Mouse (Mus musculus) ES-Bruce4 (cell line): ENCODE data around the gene Phkb. TPM values are rescaled to one million over a fixed set of nuclear protein-coding genes. Genes with fewer than 3 reads are reported as not detected.

ENCODE experiments used
- H3K27ac ChIP-seq: 2 replicates; pipeline ENCODE4 v1.5.1; 2012; ENCODE audit warnings: low read length, inconsistent platforms; ENCODE audit not compliant: insufficient read depth
- H3K27me3 ChIP-seq: 2 replicates; pipeline ENCODE4 v1.6.1; 2012; ENCODE audit warnings: mild to moderate bottlenecking, low read length, inconsistent platforms; ENCODE audit not compliant: control insufficient read depth, poor library complexity, insufficient read depth, severe bottlenecking
- H3K36me3 ChIP-seq: 2 replicates; pipeline ENCODE4 v1.6.1; 2012; ENCODE audit warnings: inconsistent platforms, mild to moderate bottlenecking, low read length, moderate library complexity; ENCODE audit not compliant: control insufficient read depth, poor library complexity, insufficient read depth, severe bottlenecking
- H3K4me1 ChIP-seq: one replicate; pipeline ENCODE4 v1.8.1; 2011; ENCODE audit warnings: low read length; ENCODE audit not compliant: control insufficient read depth, insufficient read depth
- H3K4me3 ChIP-seq: 2 replicates; pipeline ENCODE4 v1.5.1; 2011; ENCODE audit warnings: low read depth, mild to moderate bottlenecking, low read length
- H3K9ac ChIP-seq: 2 replicates; pipeline ENCODE4 v1.6.1; 2012; ENCODE audit warnings: low read depth, mild to moderate bottlenecking, inconsistent platforms; ENCODE audit not compliant: poor library complexity, severe bottlenecking
- H3K9me3 ChIP-seq: replicated peaks from 2 replicates; pipeline ENCODE4 v1.6.1; 2012; ENCODE audit warnings: mild to moderate bottlenecking, low read length, inconsistent platforms; ENCODE audit not compliant: control insufficient read depth, poor library complexity, insufficient read depth, severe bottlenecking
- CTCF ChIP-seq: IDR thresholded peaks from one replicate; pipeline ENCODE4 v1.8.1; 2011; ENCODE audit warnings: low read depth, low read length
- EP300 ChIP-seq: IDR thresholded peaks from 2 replicates; pipeline ENCODE4 v1.6.1; 2011; ENCODE audit warnings: low read depth, low read length; ENCODE audit not compliant: insufficient read depth
- POLR2A ChIP-seq: IDR thresholded peaks from one replicate; pipeline ENCODE4 v1.8.1; 2011; ENCODE audit warnings: low read length; ENCODE audit not compliant: insufficient read depth
- polyA plus RNA-seq: library from polyadenylated mRNA; stranded (reverse); fragments of >200 nt; gene quantifications from 2 replicates; pipeline ENCODE4 v1.2.4, GENCODE M21; 2011; ENCODE audit warnings: low read depth; ENCODE audit not compliant: missing spikeins, insufficient read depth, insufficient read length

Phkb gene
- polyA plus RNA-seq, 1 experiment: 24.7 TPM

DNA sequence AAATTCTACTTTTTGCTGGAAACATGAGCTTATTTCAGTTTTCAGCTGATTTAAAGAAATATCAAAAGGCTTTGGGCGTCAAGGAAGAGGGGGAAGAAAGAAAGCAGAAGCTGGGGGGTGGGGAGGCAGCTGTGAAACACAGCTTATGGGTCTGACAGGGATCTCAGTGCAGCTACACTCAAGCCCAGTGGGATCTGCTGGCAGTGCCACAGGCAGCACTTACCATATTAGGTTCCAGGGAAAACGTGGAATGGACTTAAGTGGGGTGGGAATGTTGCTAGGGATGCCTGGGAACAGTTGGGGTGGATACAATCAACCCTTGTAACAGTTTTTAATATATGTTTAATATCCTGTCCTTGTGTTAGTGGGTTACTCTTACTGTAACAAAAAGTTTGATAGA is 201.3 kb downstream of the Phkb start:
- no peaks in the 10 kb centered on the region for H3K9me3 ChIP-seq
- TF ChIP-seq POLR2A (no peak), EP300 (no peak), CTCF (no peak)
- H3K27ac ChIP-seq: no peak overlapping the region
- H3K27me3 ChIP-seq: no peaks in the 10 kb centered on the region
- no peaks in the 10 kb centered on the region for H3K36me3 ChIP-seq
- H3K4me3 ChIP-seq: no peak overlapping the region
- H3K9ac ChIP-seq: no peak overlapping the region
- H3K4me1 ChIP-seq: no peaks in the 10 kb centered on the region

- H3K4me1 ChIP-seq: no peaks in the 10 kb centered on the region
Measured at GRCm38 (mm10) chr8:86050882-86051281, 210.1 kb downstream of the Phkb start.

GRCm38 (mm10) chr8:86052003-86052402 is 211.2 kb downstream of the Phkb start:
- no peak for TF ChIP-seq EP300
- no peak for TF ChIP-seq CTCF
- TF ChIP-seq POLR2A: no peak

More at GRCm38 (mm10) chr8:86050882-86051281, 210.1 kb downstream of the Phkb start:
- Histone ChIP-seq H3K4me3 (no peak overlapping the region), H3K27ac (no peak overlapping the region), H3K27me3 (no peaks in the 10 kb centered on the region), H3K9ac (no peak overlapping the region), H3K9me3 (no peaks in the 10 kb centered on the region), H3K36me3 (no peaks in the 10 kb centered on the region)
- TF ChIP-seq EP300 (no peak), POLR2A (no peak), CTCF (no peak)

DNA sequence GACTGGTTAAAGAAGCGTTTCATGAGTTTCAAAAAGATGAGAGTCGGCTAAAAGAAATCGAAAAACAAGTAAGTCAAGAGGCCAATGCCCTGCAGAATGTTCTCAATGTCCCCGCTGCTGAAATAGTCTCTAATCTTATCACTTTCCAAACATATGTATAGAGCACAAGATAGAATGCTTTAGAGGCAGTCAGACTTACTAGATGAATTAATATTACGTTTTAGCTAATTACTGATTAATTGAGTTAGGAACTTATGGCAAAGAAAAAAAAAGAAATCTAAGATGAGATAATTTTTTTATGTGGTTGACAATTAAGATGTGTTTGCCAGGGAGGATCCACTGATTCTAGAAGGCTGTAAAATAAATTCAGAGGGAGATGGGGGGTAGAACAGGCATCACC is 217.9 kb downstream of the Phkb start:
- Histone ChIP-seq H3K9ac (no peak overlapping the region), H3K36me3 (peaks cover 6% of the 10 kb centered on the region), H3K9me3 (no peaks in the 10 kb centered on the region), H3K27ac (no peak overlapping the region), H3K27me3 (no peaks in the 10 kb centered on the region), H3K4me3 (no peak overlapping the region), H3K4me1 (no peaks in the 10 kb centered on the region)
- no peak for TF ChIP-seq EP300
- no peak for TF ChIP-seq CTCF
- no peak for TF ChIP-seq POLR2A

More at GRCm38 (mm10) chr8:86052003-86052402, 211.2 kb downstream of the Phkb start:
- Histone ChIP-seq H3K36me3 (peaks cover 4% of the 10 kb centered on the region), H3K4me3 (no peak overlapping the region), H3K27me3 (no peaks in the 10 kb centered on the region), H3K9ac (no peak overlapping the region), H3K27ac (no peak overlapping the region), H3K4me1 (no peaks in the 10 kb centered on the region), H3K9me3 (no peaks in the 10 kb centered on the region)

GRCm38 (mm10) chr8:86059130-86059529 is 218.4 kb downstream of the Phkb start:
- Histone ChIP-seq H3K36me3 (peaks cover 6% of the 10 kb centered on the region), H3K9me3 (no peaks in the 10 kb centered on the region), H3K4me1 (no peaks in the 10 kb centered on the region), H3K27me3 (no peaks in the 10 kb centered on the region), H3K4me3 (no peak overlapping the region), H3K9ac (no peak overlapping the region), H3K27ac (no peak overlapping the region)
- TF ChIP-seq POLR2A: no peak
- no peak for TF ChIP-seq EP300
- no peak for TF ChIP-seq CTCF

DNA sequence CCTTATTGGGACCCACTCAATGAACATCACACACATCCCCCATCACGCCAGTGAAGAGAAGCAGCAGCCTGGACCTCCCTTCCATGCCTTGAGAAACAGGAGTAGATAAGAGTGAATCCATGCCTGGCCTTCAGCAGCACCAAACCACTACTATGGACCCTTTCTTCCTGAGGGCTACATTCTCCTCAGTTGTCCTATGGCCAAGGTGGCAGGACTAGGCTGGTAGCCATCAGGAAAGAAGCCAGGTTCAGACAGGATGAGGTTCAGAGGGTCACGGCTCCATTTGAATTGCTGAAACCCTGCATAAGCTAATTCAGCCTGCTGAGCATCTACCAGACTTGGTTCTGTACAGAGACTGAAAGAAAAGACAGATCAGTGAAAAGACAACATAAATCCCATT is 222.7 kb downstream of the Phkb start:
- H3K4me1 ChIP-seq: no peaks in the 10 kb centered on the region
- H3K9ac ChIP-seq: no peak overlapping the region
- TF ChIP-seq POLR2A (no peak), EP300 (no peak), CTCF (no peak)
- no peaks in the 10 kb centered on the region for H3K9me3 ChIP-seq
- H3K27ac ChIP-seq: no peak overlapping the region
- H3K27me3 ChIP-seq: no peaks in the 10 kb centered on the region
- H3K4me3 ChIP-seq: no peak overlapping the region
- H3K36me3 ChIP-seq: no peaks in the 10 kb centered on the region; the same call in 1 of the 2 replicates
